Mouse (Mus musculus): ENCODE measurements around the gene Zfp318.

Zfp318 gene

DNA sequence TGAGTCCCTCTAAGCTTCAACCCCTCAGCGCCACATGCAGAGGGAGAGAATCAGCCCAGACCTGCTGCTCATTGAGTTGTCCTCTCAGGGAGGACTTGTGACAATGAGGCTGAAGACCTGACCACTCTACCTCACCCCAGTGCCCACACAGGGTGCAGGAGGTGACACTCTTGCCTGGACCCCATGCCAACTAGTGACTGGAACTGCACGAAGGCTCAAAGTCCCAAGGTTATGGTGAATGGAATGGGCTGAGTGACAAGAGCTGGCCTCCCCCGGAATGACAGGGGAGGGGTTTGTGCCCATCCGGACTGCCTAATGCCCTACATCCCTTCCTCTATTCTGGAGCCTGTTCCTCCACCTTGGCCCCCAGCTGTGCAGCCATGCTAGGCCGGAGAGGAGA, 69.2 kb downstream of the Zfp318 start:
- DNase-seq (ENCODE audit: low spot score), result no peak

DNA sequence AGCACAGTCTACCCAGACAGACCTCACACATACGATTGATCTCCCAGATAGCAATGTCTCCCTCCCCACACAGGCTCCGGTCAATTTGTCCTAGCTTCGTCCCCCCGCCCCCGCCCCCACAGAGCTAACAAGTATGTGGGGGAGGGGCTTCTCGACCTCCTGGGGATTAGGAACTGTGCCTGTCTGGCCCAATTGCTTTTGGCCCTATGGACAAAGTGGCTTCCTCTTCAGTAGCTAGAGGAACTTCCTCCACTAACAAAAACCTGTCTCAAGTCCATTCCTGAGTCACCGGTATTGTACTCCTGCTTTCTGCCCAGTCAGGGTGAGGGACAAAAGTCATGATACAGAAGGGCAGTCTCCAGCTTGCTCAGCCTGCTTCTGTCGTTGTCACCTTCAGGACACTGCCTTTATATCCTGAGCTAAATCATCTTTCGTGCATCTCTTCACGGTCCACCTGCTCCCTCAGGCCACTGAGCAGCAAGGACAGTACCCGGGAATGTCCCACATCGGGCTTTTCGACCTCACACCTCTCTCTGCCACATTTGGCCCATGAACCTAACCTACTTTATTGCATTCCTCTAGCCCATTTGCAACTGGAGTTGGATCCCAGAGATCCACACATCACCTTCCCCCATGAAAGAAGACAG, 69.9 kb downstream of the Zfp318 start:
- DNase-seq (ENCODE audit: low spot score), result no peak

DNA sequence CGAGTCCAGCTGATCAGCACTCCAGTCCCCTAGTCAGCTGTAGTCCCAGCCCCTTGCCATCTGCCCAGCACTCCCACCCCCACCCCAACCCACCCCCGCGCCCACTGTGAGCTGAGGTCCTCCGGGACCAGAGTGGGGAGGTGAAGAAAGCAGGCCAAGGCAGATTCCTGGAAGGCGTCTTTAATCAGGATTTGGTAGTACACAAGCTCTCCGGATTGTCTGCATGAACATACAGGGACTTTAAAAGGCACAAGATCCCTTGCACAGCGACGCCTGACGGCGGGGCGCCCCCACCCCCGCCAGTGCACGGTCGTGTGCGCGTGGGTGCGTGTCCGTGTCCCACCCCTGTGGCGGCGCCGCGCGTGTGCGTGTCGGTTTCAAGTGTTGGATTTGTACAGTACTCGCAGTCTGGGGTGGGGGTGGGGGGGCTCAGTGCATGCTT, 70.5 kb downstream of the Zfp318 start:
- no peak for DNase-seq (ENCODE audit: low spot score)

DNA sequence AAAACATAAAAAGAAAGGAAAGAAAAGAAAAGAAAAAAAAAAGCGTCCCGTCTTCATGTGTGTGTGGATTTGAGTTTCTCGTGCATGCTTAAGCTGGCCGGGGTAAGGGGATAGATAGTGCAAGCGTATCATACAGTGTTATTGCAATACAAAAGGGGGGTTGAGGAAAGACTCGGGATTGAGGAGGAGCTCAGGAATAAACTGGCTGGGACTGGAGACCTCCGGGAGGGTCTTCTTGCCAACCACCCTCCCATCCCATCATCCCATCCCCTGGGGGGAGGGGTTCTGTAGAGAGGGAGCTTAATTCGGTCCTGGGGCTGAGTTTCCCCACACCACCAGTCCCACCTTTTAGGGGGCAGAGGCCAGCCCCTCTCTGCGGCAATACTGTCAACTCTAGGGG, 71.0 kb downstream of the Zfp318 start:
- DNase-seq (ENCODE audit: low spot score), result no peak

DNA sequence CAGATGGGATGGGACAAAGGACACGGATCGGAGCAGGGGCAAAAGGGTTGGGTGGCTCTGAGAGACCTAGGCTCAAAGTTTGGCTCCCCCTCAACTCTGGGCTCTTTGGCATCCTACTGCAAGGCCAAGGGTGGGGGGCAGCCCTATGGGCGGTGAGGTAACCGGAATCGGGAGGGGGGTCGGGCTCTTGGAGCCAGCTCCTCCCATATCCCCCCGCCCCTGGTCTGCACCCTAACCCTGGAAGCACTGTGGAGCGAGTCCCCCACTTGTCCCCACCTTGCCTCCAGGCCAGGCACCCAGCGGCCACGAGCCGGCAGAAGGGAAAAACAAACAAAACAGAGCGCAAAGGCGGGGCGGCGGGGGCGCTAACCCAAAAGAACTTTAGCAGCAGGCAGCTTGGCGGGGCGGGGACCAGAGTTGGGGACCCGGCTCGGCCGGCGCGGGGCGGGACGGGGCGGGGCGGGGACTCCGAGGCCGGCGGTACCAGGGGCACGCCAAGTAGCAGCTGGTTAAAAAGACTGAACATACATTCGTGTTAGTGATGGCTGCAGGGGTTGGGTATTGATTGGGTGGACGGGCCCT, 71.7 kb downstream of the Zfp318 start:
- DNase-seq (ENCODE audit: low spot score), result no peak

DNA sequence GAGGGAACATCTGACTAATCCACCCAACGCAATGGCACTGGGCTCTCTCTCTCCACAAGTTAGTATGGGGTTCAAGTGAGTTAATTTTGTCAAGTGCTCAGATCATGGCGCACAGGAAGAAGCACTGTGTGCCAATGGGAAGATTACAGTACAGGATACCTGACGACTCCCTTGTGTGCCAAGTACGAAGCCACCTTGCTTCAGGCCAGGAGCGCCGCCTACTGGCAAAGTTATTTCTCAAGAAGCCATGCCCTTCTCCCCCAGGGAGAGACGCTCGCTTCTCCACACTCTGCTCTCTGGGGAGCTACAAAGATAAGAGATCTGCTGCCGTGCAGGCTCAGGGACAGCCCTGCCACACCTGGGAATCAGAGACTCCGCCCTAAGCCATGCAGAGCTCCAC, 74.3 kb downstream of the Zfp318 start:
- no peak for DNase-seq (ENCODE audit: low spot score)

DNA sequence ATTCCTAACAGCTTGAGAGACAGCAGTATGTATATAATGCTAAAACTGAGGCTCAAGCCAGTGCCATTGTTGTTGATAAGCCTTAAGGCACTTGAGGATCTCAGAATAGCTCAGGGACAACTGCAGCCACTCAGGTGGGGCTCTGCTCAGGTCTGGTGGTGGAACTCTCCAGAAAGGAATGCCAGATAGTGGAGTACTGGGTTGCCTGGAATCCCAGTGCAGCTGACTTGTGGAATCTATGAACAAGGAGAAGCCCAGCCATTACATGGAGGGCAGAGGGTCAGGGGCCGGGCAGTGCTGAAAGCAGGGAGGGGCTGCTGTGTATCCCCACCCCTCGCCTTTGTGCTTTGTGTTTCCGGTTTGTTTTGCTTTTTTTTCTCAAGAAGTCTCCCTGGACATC, 74.9 kb downstream of the Zfp318 start:
- no peak for DNase-seq (ENCODE audit: low spot score)

DNA sequence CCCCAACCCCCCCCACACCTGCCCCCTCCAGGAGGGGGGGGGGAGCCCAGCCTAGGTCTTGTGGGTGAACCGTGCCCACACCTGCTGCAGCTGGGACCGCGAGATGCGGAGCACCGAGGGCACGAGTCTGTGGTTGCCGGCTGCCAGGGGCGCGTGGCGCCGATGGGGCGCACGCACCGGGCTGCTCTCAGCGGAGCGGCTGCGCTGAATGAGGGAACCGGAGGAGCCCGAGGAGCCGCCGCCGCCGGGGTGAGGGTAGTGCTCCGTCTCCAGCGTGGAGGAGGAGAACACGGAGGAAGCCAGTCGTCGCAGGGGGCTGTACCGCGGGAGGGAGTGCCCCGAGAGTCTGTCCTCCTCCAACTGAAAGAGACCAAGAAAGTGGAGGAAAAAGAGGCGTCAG, 77.1 kb downstream of the Zfp318 start:
- DNase-seq (ENCODE audit: low spot score), result no peak

DNA sequence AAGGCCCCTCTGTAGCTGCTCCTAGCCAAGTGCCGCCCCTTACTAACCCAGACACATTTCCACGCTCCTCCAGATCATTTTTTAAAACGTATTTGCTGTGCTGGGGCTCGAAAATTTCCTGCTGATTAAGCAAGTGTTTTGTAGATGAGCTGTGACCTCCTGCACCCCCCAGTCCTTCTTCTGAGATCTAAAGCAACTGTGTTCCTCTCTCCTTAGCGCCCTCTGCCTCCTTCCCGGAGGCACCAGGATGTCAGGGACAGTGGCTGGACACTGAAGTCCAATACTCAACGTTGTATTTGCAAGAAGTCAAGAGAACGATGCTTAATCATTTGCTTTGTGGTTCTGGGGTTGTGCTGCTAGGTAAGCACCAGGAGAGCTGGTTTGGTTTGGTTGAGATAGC, 77.8 kb downstream of the Zfp318 start:
- DNase-seq (ENCODE audit: low spot score), result no peak

DNA sequence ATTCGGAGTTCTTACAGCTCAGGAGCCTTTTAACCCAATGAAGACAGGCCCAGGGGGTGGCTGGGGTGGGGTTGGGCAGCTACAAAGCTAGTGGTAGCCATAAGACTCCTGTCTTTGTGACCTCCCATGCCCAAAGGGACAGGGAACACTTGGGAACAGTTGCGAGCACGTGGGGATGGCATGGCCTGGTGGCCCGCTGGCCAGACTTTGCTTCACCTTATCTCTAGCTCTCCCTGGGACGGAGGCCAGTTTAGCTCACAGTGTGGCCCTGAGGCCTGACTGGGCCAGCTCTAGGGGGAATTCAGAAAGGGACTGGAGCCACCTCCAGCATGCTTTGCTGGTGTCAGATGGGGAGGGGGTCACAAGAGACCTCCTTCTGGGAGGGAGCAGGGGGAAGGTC, 78.7 kb downstream of the Zfp318 start:
- DNase-seq (ENCODE audit: low spot score), result no peak

DNA sequence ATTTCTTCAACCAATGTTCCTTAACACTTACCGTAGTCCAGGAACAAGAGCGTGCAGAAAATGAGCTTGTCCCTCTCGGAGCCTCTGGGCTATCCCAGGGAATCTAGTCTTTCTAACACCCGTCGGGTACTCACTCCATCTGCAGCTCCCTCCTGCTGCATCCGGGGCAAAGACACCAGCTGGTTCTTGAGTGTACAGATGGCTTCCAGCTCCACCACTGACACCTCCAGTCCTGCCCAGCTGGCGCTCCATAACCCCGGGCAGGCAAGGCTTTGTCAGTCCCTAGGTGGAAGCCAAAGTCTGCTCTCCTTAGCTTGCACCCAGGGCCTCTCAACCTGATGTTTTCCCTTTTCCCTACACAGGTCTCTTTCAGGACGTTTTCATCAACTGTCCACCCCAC, 84.3 kb downstream of the Zfp318 start:
- DNase-seq (ENCODE audit: low spot score), result no peak
